Mouse (Mus musculus): ENCODE results near the gene Mrpl3. TPM values are rescaled to one million over a fixed set of nuclear protein-coding genes. Genes with fewer than 3 reads are reported as not detected.

The Mrpl3 gene
- 60.8 and 95.3 TPM in 2 replicates for polyA plus RNA-seq (2012; rRNA removed)

GRCm38 (mm10) chr9:105053147-105053557, at the start of gene Mrpl3:
Gene Mrpl3, plus strand, starts transcription at chr9:105053239.

Other genes starting within 250 kb of the Mrpl3 start
- gene Nudt16, start 78.6 kb downstream of the Mrpl3 start, polyA plus RNA-seq (2012; rRNA removed) = 30.3 and 33.6 TPM in 2 replicates
- not detected in 2 replicates for gene 1700080E11Rik, start 91.9 kb downstream of the Mrpl3 start, polyA plus RNA-seq (2012; rRNA removed)